Mouse (Mus musculus) cerebellum, adult 2 months (tissue): ENCODE measurements around the gene Inava. TPM values are rescaled to one million over a fixed set of nuclear protein-coding genes. Genes with fewer than 3 reads are reported as not detected.
A peak's percentile ranks its signal among the peaks of the same experiment; 100 is the strongest.

Source experiments
- DNase-seq, 2 experiments: peaks; one replicate each; pipeline ENCODE4 v3.0.0; 2021
- H3K27ac ChIP-seq: fragments of 200-500 bp; 2 replicates; pipeline ENCODE4 v1.5.1; 2012; ENCODE audit warnings: low read length, control low read depth, inconsistent platforms; ENCODE audit not compliant: insufficient read depth
- H3K27me3 ChIP-seq: fragments of 200-500 bp; 2 replicates; pipeline ENCODE4 v1.6.1; 2012; ENCODE audit warnings: inconsistent platforms, mild to moderate bottlenecking, low read length, moderate library complexity; ENCODE audit not compliant: control insufficient read depth, insufficient read depth
- H3K4me1 ChIP-seq: fragments of 200-500 bp; 2 replicates; pipeline ENCODE4 v1.6.1; 2011; ENCODE audit warnings: low read length; ENCODE audit not compliant: control insufficient read depth, insufficient read depth
- H3K4me3 ChIP-seq: fragments of 200-500 bp; replicated peaks from 2 replicates; pipeline ENCODE3; 2011; ENCODE audit warnings: mild to moderate bottlenecking, low read depth, low read length, control low read depth; ENCODE audit not compliant: insufficient read depth
- CTCF ChIP-seq: fragments of 200-500 bp; IDR thresholded peaks from 2 replicates; pipeline ENCODE4 v1.5.1; 2011; ENCODE audit warnings: low read depth, mild to moderate bottlenecking, control low read depth, low read length, moderate library complexity, borderline replicate concordance; ENCODE audit not compliant: insufficient read depth
- POLR2A ChIP-seq: fragments of 200-500 bp; IDR thresholded peaks from 2 replicates; pipeline ENCODE4 v1.6.1; 2011; ENCODE audit warnings: low read length, control low read depth, borderline replicate concordance; ENCODE audit not compliant: insufficient read depth
- WGBS: fragments of 180-500 bp; shearing (Covaris S2); methylation state at CpG from one replicate; pipeline ENCODE4 v1.1.7; 2018; 5-methylcytosine and 5-hydroxymethylcytosine counted together
- polyA plus RNA-seq: library from polyadenylated mRNA; depleted of rRNA; stranded (reverse); fragments of >200 nt; gene quantifications from 2 replicates; pipeline ENCODE4 v1.2.3, GENCODE M21; 2012

Inava gene
- polyA plus RNA-seq, 1 experiment = 1.8 TPM

DNA sequence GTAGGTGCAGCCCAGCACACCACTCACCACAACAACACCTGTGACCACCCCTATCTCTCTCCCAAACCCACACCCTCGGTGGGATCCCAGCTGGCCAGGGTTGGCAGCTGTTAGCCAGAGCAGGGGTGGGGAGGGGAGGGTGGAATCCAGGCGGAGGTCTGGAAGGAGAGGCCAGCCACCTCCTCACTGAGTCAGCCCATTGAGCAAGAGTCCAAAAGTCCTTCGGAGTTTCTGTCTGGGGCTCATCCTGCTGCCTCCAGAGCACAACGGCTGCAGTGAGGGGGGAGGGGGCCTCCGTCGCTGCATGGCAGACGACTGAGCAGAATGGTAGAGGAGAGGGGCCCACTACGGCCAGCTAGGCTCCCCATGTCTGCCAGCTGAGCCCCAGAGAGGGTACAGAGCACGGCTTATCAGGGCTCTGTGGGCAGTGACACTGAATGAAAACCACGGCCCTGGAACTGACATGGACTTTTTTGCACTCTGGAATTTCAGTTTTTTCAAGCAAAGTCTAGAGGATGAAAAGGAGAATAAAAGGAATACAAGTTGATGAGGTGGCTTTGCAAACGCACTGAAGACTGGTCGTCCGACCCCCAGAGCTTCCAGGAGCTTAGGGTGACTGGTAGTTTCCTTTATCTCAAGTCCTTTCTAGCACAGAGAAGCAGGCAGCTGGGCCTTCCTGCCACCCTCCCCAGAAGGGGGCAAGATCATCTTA, 5.6 kb downstream of the Inava start:
- no peak for DNase-seq
- WGBS = 30% methylated on average over 13 of the region's 13 CpGs
- Histone ChIP-seq H3K4me3 (no peak overlapping the region), H3K27me3 (peaks cover 2% of the 10 kb centered on the region; the same call in 1 of the 2 replicates), H3K4me1 (peaks cover 8% of the 10 kb centered on the region), H3K27ac (no peak overlapping the region)
- no peak for TF ChIP-seq POLR2A
- no peak for TF ChIP-seq CTCF

- peak in 1 of 2 experiments; percentile 15 for DNase-seq
- TF ChIP-seq POLR2A = no peak
- no peak for TF ChIP-seq CTCF
- H3K4me1 ChIP-seq = peaks cover 8% of the 10 kb centered on the region
- H3K4me3 ChIP-seq = no peak overlapping the region
- no peak overlapping the region for H3K27ac ChIP-seq
- WGBS = 26% methylated on average over 4 of the region's 4 CpGs
- H3K27me3 ChIP-seq = no peaks in the 10 kb centered on the region
Observed at GRCm38 (mm10) chr1:136227870-136228269, 6.2 kb downstream of the Inava start.

- no peaks in the 10 kb centered on the region for H3K27me3 ChIP-seq
- no peak overlapping the region for H3K4me3 ChIP-seq
- no peak overlapping the region for H3K27ac ChIP-seq
- WGBS = 98% methylated on average over 8 of the region's 8 CpGs
- TF ChIP-seq POLR2A (no peak), CTCF (no peak)
- DNase-seq = no peak
- peaks cover 8% of the 10 kb centered on the region for H3K4me1 ChIP-seq
Observed at GRCm38 (mm10) chr1:136226626-136227025, 7.4 kb downstream of the Inava start.

GRCm38 (mm10) chr1:136225846-136226245, 8.2 kb downstream of the Inava start:
- peaks cover 8% of the 10 kb centered on the region for H3K4me1 ChIP-seq
- no peaks in the 10 kb centered on the region for H3K27me3 ChIP-seq
- no peak overlapping the region for H3K4me3 ChIP-seq
- no peak overlapping the region for H3K27ac ChIP-seq
- WGBS = 63% methylated on average over 8 of the region's 8 CpGs
- DNase-seq = no peak
- no peak for TF ChIP-seq CTCF
- TF ChIP-seq POLR2A = no peak

- WGBS = 91% methylated on average over 10 of the region's 10 CpGs
- Histone ChIP-seq H3K27ac (no peak overlapping the region), H3K4me3 (no peak overlapping the region), H3K4me1 (peaks cover 8% of the 10 kb centered on the region), H3K27me3 (no peaks in the 10 kb centered on the region)
- DNase-seq = no peak
- TF ChIP-seq CTCF (no peak), POLR2A (no peak)
Observed at GRCm38 (mm10) chr1:136223758-136224342, 10.2 kb downstream of the Inava start.

DNA sequence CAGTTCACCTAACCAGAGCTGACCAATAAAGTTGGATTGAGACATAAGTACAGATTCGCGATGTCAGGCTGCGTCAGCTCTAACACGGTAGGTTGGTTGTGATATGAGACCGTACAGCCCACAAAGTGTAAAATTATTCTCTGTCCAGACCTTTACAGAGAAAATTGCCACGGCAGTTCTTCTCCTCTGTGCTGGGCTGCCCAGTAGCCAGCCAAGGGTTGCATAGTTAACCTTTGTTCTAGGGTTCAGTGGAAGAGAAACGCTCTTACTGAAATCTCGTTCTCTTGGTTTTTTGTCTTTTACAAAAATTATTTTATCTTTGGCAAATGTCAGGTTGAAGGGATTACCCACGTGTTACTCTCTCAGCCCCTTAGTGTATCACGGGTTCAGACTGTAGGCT, 11.7 kb downstream of the Inava start:
- no peak for TF ChIP-seq CTCF
- TF ChIP-seq POLR2A = no peak
- Histone ChIP-seq H3K27me3 (no peaks in the 10 kb centered on the region), H3K27ac (no peak overlapping the region), H3K4me3 (no peak overlapping the region), H3K4me1 (peaks cover 8% of the 10 kb centered on the region)
- no peak for DNase-seq
- WGBS = 93% methylated on average over 10 of the region's 10 CpGs

GRCm38 (mm10) chr1:136220037-136220871, 13.8 kb downstream of the Inava start:
- no peak for DNase-seq
- no peak overlapping the region for H3K27ac ChIP-seq
- H3K27me3 ChIP-seq = no peaks in the 10 kb centered on the region
- TF ChIP-seq CTCF = no peak
- TF ChIP-seq POLR2A = no peak
- WGBS = 35% methylated on average over 10 of the region's 10 CpGs
- peaks cover under 1% of the 10 kb centered on the region; the same call in 1 of the 2 replicates for H3K4me1 ChIP-seq
- no peak overlapping the region for H3K4me3 ChIP-seq

GRCm38 (mm10) chr1:136214304-136214703, 19.8 kb downstream of the Inava start:
- 74% methylated on average over 15 of the region's 15 CpGs for WGBS
- Histone ChIP-seq H3K27me3 (no peaks in the 10 kb centered on the region), H3K27ac (no peak overlapping the region), H3K4me3 (no peak overlapping the region), H3K4me1 (no peaks in the 10 kb centered on the region)
- DNase-seq = no peak
- TF ChIP-seq CTCF (no peak), POLR2A (no peak)
